Mouse (Mus musculus): ENCODE measurements around the gene Gm49383.
A peak's percentile ranks its signal among the peaks of the same experiment; 100 is the strongest.
"Not testable (repeated sequence)": the region's sequence is repeated elsewhere in the genome, so short reads cannot be mapped to it uniquely, and the experiment has no call there.

Gm49383 gene

GRCm38 (mm10) chr12:69198985-69199384 is 2.1 kb upstream of the Gm49383 start:
- no peak for DNase-seq

- peak; percentile 81 for DNase-seq
Observed at GRCm38 (mm10) chr12:69198164-69198535, 1.2 kb upstream of the Gm49383 start, which contains the start of gene Dnaaf2. Gene Dnaaf2 (minus strand): TSS chr12:69198429.

GRCm38 (mm10) chr12:69197378-69198163 is 667 bp upstream of the Gm49383 start:
- DNase-seq, result peak; percentile 43

GRCm38 (mm10) chr12:69192637-69193036 is 4.3 kb downstream of the Gm49383 start:
- no peak for DNase-seq

GRCm38 (mm10) chr12:69191396-69191795 is 5.5 kb downstream of the Gm49383 start:
- no peak for DNase-seq

- DNase-seq, result no peak
Observed at GRCm38 (mm10) chr12:69190522-69190921, 6.4 kb downstream of the Gm49383 start.

GRCm38 (mm10) chr12:69190074-69190473 is 6.8 kb downstream of the Gm49383 start:
- no peak for DNase-seq

- DNase-seq, result no peak
Observed at GRCm38 (mm10) chr12:69186811-69187471, 10.0 kb downstream of the Gm49383 start.

GRCm38 (mm10) chr12:69185371-69185770 is 11.5 kb downstream of the Gm49383 start:
- no peak for DNase-seq

- peak; percentile 66 for DNase-seq
Observed at GRCm38 (mm10) chr12:69184342-69185295, 12.3 kb downstream of the Gm49383 start.

GRCm38 (mm10) chr12:69183583-69184308 is 13.2 kb downstream of the Gm49383 start, which contains the start of the genes Rpl36al and Mgat2:
Gene Rpl36al (minus strand): TSS chr12:69184083.
Gene Mgat2 (plus strand): TSS chr12:69184157.
- peak; percentile 99 for DNase-seq

GRCm38 (mm10) chr12:69181800-69182199 is 15.1 kb downstream of the Gm49383 start:
- no peak for DNase-seq

GRCm38 (mm10) chr12:69179371-69179770 is 17.5 kb downstream of the Gm49383 start:
- no peak for DNase-seq

GRCm38 (mm10) chr12:69177526-69177925 is 19.4 kb downstream of the Gm49383 start:
- no peak for DNase-seq

GRCm38 (mm10) chr12:69175975-69176374 is 20.9 kb downstream of the Gm49383 start:
- DNase-seq, result no peak

- DNase-seq, result no peak
Observed at GRCm38 (mm10) chr12:69171307-69171706, 25.6 kb downstream of the Gm49383 start.

GRCm38 (mm10) chr12:69168461-69169106 is 28.3 kb downstream of the Gm49383 start, which contains the start of gene Lrr1:
Gene Lrr1 (plus strand): TSS chr12:69168814.
- peak; percentile 92 for DNase-seq

GRCm38 (mm10) chr12:69167656-69168460 is 29.0 kb downstream of the Gm49383 start:
- DNase-seq, result no peak

GRCm38 (mm10) chr12:69166861-69167581 is 29.9 kb downstream of the Gm49383 start:
- not testable (repeated sequence) for DNase-seq

GRCm38 (mm10) chr12:69164904-69165303 is 32.0 kb downstream of the Gm49383 start:
- DNase-seq, result no peak
